Mouse (Mus musculus): ENCODE results near the gene Npw.

Gene Npw

GRCm38 (mm10) chr17:24658017-24658758, at the start of gene Npw:
Npw (minus strand) TSS chr17:24658457.
- DNase-seq (ENCODE audit: low read depth, low spot score) = no peak

- peak; percentile 33 for DNase-seq (ENCODE audit: low read depth, low spot score)
Observed at GRCm38 (mm10) chr17:24707801-24708425, 49.7 kb upstream of the Npw start.

GRCm38 (mm10) chr17:24706982-24707800, 48.9 kb upstream of the Npw start, which contains the start of gene Tbl3:
Tbl3 (minus strand) TSS chr17:24707660.
- peak; percentile 92 for DNase-seq (ENCODE audit: low read depth, low spot score)

- DNase-seq (ENCODE audit: low read depth, low spot score) = no peak
Observed at GRCm38 (mm10) chr17:24705821-24706220, 47.6 kb upstream of the Npw start.

- DNase-seq (ENCODE audit: low read depth, low spot score) = no peak
Observed at GRCm38 (mm10) chr17:24701251-24701650, 43.0 kb upstream of the Npw start.

GRCm38 (mm10) chr17:24699473-24699872, 41.2 kb upstream of the Npw start:
- no peak for DNase-seq (ENCODE audit: low read depth, low spot score)

- no peak for DNase-seq (ENCODE audit: low read depth, low spot score)
Observed at GRCm38 (mm10) chr17:24698715-24699114, 40.5 kb upstream of the Npw start.

- DNase-seq (ENCODE audit: low read depth, low spot score) = no peak
Observed at GRCm38 (mm10) chr17:24697985-24698384, 39.7 kb upstream of the Npw start.

- peak; percentile 89 for DNase-seq (ENCODE audit: low read depth, low spot score)
Observed at GRCm38 (mm10) chr17:24696011-24696697, 37.9 kb upstream of the Npw start, which contains the start of the genes Gfer and Noxo1. Gfer (minus strand) TSS chr17:24696156. Noxo1 (plus strand) TSS chr17:24696234.

GRCm38 (mm10) chr17:24695326-24696010, 37.2 kb upstream of the Npw start:
- DNase-seq (ENCODE audit: low read depth, low spot score) = no peak

- no peak for DNase-seq (ENCODE audit: low read depth, low spot score)
Observed at GRCm38 (mm10) chr17:24692385-24692784, 34.1 kb upstream of the Npw start.

- DNase-seq (ENCODE audit: low read depth, low spot score) = peak; percentile 51
Observed at GRCm38 (mm10) chr17:24689251-24690081, 31.2 kb upstream of the Npw start, which contains the start of gene Syngr3. Syngr3 (minus strand) TSS chr17:24689955.

- DNase-seq (ENCODE audit: low read depth, low spot score) = no peak
Observed at GRCm38 (mm10) chr17:24687599-24687998, 29.3 kb upstream of the Npw start.

- peak; percentile 40 for DNase-seq (ENCODE audit: low read depth, low spot score)
Observed at GRCm38 (mm10) chr17:24687146-24687595, 28.9 kb upstream of the Npw start.

- peak; percentile 40 for DNase-seq (ENCODE audit: low read depth, low spot score)
Observed at GRCm38 (mm10) chr17:24686514-24686913, 28.3 kb upstream of the Npw start.

- no peak for DNase-seq (ENCODE audit: low read depth, low spot score)
Observed at GRCm38 (mm10) chr17:24677500-24678080, 19.3 kb upstream of the Npw start.

GRCm38 (mm10) chr17:24676877-24677276, 18.6 kb upstream of the Npw start:
- DNase-seq (ENCODE audit: low read depth, low spot score) = no peak

- peak; percentile 75 for DNase-seq (ENCODE audit: low read depth, low spot score)
Observed at GRCm38 (mm10) chr17:24676187-24676586, 17.9 kb upstream of the Npw start.

- DNase-seq (ENCODE audit: low read depth, low spot score) = no peak
Observed at GRCm38 (mm10) chr17:24674277-24674676, 16.0 kb upstream of the Npw start.
